15 mouse cellular contexts compared by ENCODE assay signal in genomic region chr12:97783476-97783875, GRCm38 (mm10).
"Had no signal": no experiment of that assay in that cellular context is flagged by ENCODE, and none has a peak within 500 bp of the region (broad histone marks: within the 10 kb centered on the region; RNA-seq: fewer than 3 reads in every experiment).

No protein-coding gene starts in this region.

- DNase-seq: lung, adult 2 months; lung, postnatal 14 days; lung, postnatal 36 days; right cerebral cortex, postnatal 14 days; thymus, adult 2 months; thymus, postnatal 25 days; thymus, postnatal 4 days had no signal

- H3K4me3 ChIP-seq: lung, embryonic 15.5 days; megakaryocyte, embryonic 14.5 days; midbrain, embryonic 13.5 days; midbrain, embryonic 15.5 days; neural tube, embryonic 12.5 days; stomach, embryonic 15.5 days had no signal

- H3K27ac ChIP-seq: lung, embryonic 15.5 days; macrophage; midbrain, embryonic 13.5 days; midbrain, embryonic 15.5 days; neural tube, embryonic 12.5 days; stomach, embryonic 15.5 days; stomach, postnatal 0 days had no signal
